Mouse (Mus musculus): ENCODE data around the gene Cfap221.

- TF ChIP-seq SIN3A (IDR thresholded peaks at IDR 0.05; ENCODE audit: low read length) (no peak), EP300 (IDR thresholded peaks at IDR 0.05; ENCODE audit: low read length) (no peak), CTCF (conservative IDR thresholded peaks at IDR 0.05 in 1 of 2, IDR thresholded peaks at IDR 0.05 in 1 of 2; ENCODE audit: low read depth in 2 of 2, low read length in 2 of 2) (no peak), MAX (IDR thresholded peaks at IDR 0.05; ENCODE audit: low read length) (no peak), MEF2A (IDR thresholded peaks at IDR 0.05; ENCODE audit: borderline replicate concordance, low read depth, low read length) (no peak), POLR2A (IDR thresholded peaks at IDR 0.05; ENCODE audit: low read depth, low read length) (no peak), POLR2AphosphoS2 (IDR thresholded peaks at IDR 0.05; ENCODE audit: low read depth, low read length) (no peak), ZKSCAN1 (IDR thresholded peaks at IDR 0.05; ENCODE audit: borderline replicate concordance, low read depth, low read length) (no peak), GABPA (IDR thresholded peaks at IDR 0.05; ENCODE audit: insufficient replicate concordance, low read depth, low read length) (no peak), TCF12 (IDR thresholded peaks at IDR 0.05; ENCODE audit: low read depth, low read length) (no peak), SMC3 (IDR thresholded peaks at IDR 0.05; ENCODE audit: low read depth, low read length) (no peak)
These were observed 65.4 kb downstream of the Cfap221 start for GRCm38 (mm10) chr1:119931421-119932150.

All from CH12.LX (cell line).